Mouse (Mus musculus): ENCODE measurements around the gene Rad51b.

The Rad51b gene

DNA sequence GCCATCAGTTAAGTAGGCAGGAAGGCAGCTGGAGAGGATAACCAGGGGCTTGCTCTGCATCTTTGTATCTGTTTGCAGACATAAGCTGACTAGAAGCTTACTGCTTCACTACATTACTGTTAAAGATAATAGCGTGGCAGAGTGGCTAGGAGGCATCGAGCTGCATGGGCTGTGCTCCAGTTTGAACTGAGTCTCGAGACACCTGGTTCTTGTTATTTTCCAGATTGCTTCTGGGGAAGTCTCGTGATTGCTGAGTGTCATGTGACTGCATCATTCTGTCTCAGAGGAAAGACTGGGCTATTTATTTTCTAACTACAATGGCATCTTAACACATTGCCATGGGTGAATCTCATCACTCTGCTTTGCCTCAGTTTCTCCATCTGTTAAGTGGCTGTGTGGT is 80.8 kb downstream of the Rad51b start:
- WGBS: 59% methylated on average over 4 of the region's 4 CpGs

DNA sequence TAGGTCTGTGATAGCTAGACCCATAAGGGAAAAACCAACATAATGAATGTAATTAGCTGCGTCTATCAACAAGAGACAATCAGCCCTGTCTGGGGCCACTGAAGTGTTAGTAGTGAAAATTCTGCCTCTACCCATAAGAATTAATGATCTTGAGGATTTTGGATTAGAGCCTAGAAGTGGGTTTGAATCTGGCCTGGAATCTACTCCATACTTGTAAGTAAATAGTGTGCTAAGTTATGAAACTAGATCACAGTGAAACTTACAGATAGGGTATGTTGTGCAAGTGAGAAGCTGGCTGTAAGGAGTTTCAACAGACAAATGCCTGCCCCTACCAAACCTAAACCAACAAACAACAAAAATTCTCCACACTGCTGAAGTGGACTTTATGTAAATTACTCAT is 83.1 kb downstream of the Rad51b start:
- 78% methylated on average over 1 of the region's 1 CpGs for WGBS

DNA sequence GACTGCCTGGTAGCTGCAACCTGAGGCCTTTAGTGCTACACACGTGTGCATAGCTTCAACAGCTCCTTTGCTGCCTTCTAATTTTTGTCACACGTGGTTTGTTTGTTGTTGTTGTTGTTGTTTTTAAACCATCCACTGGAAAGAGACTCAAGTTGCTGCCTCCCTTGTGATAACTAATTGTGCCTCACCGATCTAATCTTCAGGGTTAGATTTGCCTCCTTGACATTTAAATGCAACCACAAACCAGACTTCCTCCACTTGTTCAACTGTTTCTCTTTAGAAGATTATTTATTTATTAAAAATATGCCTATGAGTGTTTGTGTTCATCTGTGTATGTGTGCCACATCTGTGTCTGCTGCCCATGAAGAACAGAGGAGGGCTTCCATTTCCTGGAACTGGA is 84.4 kb downstream of the Rad51b start:
- 83% methylated on average over 3 of the region's 3 CpGs for WGBS

DNA sequence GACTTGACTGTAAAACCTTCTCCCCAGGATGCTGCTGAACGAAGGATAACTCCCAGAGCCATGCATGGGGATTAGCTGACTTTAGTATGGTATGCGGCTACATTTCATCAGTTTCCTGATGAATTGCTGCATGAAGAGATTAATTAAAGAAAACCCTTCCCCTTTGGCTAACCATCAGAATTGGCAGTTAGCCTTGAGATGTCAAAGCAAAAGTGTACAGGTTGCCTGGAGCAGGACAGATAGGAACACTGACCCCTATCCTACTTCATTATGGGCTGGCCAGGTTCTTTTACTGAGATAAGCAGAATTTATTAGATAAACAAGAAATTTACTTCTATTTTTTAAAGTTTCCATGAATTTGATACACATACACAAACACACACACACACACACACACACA is 85.3 kb downstream of the Rad51b start:
- 86% methylated on average over 2 of the region's 2 CpGs for WGBS

DNA sequence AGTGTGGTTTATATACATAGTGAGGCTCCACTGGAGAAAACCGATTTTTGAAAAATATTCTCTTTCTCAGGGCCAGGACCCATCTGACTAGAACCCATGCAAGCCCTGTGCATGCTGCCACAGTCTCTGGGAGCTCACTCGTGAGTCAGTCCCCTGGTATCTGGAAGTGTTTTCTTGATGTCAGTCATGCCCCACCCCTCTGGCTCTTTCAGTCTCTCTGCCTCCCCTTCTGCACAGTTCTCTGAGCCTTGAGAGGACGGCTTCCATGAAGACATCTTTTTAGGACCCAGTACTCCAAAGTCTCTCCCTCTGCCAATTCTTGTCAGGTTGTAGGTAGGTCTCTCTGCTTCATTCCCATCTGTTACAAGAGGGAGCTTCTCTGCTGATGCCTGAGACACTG is 86.5 kb downstream of the Rad51b start:
- 75% methylated on average over 3 of the region's 3 CpGs for WGBS

DNA sequence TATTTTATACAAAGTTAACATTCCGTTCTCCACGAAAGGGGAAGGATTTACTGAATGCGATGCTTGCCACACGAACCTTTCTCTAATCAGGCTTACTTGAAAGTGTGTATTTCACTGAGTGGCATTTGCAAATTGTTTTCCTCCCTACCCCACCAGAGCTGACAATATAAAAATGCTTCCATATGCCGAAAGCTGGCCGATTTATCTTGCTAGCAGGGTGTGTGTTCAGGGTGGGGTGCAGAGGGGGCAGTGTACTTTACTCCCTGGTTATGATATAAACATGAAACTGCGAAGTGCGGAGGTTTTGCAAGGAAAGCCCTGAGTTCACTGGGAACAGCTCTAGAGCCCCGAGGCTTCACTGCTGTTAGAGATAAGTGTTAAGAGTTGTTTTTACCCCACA is 87.7 kb downstream of the Rad51b start:
- WGBS: 67% methylated on average over 9 of the region's 9 CpGs

DNA sequence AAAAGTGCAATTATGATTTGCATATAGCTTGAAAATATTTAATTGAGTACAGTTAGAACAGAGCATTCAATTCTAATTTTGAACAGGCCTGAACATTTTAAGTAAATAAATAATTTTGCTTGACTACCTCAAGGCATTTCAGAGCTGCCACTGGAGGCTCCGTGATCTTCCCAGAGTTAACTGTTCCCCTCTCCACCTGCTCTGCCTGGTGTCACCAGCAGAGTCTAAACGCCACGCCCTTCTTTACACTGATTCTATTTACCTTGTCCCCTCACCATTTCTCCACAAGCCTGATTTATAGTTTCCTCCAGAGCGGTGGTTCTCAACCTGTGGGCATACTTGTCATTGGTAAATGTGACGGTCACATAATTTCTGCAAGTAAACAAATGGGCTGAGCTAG is 88.1 kb downstream of the Rad51b start:
- WGBS: 87% methylated on average over 5 of the region's 5 CpGs

DNA sequence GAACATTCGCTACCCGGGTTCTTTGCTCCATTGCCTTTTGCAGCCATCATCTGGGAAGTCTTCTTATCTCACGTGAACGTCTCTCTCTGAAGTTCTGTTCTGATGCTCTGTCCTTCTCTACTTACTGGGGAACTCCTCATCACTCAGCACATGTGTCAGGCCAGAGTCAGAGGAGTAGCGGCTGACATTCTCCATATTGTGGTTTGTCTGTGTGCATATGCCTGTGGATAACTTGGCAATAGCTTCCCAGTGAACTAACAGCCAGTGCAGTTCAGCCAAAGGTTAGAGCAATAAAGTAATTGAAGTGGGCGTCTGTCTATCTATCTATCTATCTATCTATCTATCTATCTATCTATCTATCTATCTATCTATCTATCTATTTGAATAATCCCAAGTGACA is 90.8 kb downstream of the Rad51b start:
- WGBS: 91% methylated on average over 6 of the region's 6 CpGs

DNA sequence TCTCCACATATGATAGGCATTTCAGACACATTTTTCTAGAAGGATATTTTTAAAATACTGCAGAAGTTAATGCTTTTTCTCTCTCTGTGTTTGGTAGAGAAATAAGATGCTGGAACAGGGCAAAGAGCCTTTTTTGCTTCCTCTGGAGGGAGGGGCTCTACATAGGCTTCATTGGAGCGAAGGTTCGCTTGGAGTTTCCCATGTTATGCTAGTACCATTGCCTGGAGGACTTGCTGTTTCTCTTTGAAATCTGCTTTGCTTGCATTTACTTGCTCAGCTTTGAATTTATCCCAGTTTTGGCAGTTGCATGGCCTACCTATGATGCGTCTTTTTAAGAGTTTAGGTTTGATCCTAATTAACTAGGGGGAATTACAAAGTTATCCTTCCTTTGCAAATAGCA is 92.2 kb downstream of the Rad51b start:
- 95% methylated on average over 3 of the region's 3 CpGs for WGBS

DNA sequence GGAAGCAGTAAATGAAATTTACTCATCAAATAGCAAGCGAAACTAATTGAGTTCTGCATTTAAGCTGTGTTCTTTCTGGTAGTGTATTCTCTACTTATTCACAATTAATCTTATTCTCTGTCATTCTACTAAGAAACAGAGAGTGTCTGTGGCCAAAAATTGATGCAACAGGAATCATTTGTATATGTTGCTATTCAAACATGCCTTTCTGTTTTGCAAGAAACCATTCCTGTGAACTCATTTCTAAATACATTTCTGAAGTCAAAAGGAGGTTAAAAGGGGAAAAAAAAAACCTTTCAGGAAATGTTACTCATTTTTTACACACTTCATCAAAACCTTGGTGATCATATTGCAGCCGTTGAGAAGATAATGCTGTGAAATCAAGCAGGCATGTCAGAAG is 96.6 kb downstream of the Rad51b start:
- WGBS: 92% methylated on average over 2 of the region's 2 CpGs

DNA sequence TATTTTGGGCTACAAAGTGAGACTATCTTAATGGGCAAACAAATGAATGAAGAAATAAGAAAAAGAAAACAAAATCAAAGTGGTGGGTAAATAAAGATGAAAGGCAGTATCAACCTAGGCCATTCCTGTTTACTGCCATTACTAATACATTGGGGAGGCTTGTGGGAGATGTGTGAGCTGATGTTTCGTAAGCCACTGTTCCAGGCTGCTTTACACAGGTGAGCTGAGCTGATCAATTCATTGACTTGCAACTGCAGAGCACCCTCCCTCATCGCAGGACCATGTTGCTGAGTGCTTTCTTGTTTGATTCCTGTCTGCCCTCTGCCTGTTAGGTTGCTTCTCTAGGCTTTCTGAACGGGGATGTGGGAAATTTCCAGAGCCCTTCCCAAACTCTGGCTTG is 106.9 kb downstream of the Rad51b start:
- 87% methylated on average over 3 of the region's 3 CpGs for WGBS

DNA sequence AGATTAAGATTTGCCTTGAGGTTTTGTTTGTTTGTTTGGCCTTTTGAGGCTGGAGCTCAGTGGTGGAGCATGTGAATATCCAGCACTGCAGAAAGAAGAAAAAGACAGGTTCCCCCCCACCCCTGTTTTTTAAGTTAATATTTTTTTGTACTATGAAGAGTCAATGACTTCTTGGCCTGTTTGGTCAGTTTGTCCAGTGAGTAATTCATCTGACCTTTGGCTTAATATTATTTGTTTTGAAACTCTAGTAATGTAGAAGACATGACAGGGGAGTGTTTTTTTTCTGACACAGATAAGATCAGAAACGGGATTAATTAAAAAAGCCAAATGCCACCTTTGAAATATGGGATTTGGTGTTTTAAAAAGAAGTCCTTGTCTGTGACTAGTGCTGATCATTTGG is 107.4 kb downstream of the Rad51b start:
- WGBS: 79% methylated on average over 1 of the region's 1 CpGs

DNA sequence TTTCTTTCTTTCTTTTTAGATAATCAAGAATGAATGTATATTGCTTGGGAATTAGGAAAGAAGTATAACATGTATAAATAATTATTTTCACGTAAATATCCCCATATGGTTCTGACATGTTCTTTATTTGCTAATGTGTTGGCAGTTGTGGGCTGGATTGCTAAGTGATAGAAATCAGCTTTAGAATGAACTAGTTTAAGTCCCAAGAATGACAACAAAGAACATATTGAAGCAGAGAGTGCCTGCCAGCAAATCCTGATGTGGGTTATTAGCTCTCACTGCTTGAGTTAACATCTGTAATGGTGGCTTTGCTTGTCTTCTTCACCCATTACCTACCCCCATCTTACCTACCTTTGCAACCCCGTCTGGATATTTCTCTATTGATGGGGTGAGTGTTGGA is 111.6 kb downstream of the Rad51b start:
- WGBS: 80% methylated on average over 2 of the region's 2 CpGs

DNA sequence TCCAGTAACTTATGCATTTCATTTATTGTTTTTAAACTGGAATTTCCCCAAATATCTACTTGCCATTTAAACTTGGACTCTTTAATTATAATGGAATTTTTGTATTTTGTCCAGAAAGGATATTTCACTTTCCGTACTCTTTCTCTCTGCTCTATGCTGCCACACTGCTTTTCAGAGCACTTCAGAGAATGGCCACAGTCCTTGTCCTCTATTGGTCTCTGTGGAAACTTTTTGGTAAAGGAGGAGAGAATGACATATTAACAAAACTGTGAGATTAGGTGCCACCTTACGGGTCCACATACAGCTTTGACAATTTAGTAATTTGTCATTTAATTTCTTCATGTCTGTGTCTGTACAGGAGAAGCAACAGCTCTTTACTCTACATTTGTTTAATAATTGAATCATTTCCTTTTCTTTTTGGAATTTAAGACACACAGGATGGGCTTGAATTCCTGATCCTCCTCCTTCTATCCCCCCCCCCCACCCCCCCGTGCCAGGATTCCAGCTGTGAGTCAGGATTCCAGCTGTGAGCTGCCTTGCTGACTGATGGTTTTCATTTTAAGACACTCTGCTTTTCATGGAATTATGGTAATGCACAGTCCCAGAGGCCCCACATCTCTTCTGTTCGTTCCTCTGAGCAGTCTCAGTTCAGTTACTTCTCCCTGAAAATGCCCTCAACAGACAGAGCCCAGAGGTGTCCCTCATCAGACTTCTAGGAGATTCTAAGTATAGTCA is 112.2 kb downstream of the Rad51b start:
- whole genome bisulfite sequencing: 60% methylated on average over 4 of the region's 4 CpGs

DNA sequence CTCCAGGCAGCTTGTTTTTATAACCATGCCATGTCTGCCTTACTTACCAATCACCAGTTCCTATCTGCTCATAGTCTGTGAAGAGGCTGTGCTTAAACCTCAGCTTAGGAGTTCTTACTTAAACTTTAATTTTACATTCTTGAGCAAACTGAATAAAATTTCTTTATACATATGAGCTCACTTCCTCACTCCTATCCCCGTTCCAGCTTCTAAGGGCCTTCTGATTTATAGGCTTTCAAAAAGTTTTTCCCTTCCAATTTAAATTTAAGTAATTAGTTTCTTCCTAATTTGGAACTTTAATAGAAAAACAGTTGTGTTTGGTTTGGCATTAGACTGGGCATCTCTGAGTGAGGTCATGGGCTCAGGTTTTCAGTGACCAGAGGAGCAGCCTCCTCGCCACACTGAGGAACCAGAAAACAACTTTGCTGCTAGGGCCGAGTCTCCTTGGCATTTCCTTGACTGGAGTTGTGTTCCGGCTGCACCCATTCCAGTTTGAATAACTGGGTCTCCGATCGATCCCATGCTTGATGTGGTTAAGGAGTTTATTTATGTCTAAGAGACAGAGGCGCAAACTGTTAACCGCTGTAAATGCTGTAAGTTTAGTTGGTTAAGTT is 115.9 kb downstream of the Rad51b start:
- WGBS: 85% methylated on average over 8 of the region's 8 CpGs

DNA sequence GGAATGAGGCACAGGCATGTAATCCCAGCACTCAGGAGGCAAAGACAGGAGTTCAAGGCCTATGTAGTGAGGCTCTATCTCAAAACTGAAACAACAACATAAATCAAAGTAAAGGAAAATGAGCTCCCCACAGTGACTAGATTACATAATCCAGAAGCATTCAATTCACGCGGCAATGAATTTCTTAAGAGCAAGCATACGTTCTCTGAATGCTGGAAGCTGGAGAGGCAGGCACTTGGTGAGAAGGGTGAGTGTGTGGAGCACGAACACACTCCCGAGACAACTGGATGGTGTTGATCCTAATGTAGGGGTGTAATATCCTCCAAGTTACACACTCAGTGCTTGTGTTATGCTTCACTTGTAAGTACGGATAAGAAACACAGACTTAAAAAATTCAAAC is 120.3 kb downstream of the Rad51b start:
- WGBS: 88% methylated on average over 6 of the region's 6 CpGs

DNA sequence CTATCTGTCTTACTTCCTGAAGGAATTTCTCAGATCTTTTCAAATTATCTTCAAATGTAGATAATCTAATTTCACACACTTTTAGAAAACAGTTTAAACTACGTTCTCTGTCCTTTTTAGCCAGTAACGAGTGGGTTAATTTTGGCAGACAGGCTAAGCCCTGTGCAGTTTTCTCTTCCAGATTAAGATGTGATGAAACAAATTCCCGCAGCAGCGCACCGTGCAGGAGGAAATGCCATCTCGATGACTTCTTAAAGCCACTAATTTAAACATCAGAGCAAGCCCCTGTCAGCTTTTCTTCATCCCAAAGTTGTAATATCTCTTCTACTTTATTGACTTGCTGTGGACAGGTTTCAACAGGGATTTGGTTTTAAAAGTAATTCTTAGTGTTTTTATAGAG is 123.5 kb downstream of the Rad51b start:
- WGBS: 44% methylated on average over 6 of the region's 6 CpGs

DNA sequence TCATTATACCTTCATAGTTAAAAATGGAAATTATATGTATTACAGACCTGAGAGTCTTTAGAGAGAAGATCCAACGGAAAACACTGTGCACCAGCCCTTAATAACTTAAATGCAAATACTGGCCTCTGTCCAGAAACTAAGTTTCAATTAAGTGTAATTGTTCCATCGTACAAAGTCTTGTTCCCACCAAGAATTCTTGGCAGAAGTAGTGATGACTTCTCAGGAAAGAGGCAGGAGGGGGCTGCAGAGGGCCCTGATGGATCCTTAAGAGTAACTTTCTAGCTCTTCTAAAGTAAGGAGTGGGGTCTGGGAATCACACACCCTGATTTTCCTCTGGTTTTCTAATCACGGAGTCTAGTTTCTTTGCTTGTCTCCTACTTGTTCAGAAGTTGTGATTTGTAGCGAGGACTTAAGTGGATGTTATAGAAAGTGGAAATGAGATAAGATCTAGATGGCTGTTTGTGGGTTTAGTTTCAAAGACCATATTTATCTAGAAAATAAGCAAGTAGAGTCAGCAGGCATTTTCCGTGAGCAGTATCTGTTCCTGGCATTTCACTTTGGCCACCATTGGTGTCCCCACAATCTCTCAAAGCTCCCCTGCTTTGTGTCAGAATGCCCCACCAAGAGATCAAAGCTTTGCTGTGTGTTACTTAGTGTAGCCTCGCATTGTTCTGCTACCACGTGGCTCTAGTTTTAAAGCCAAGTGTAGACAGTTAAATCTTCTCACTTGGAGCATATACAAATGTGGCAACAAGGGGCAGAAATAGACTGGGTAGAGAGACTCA is 132.6 kb downstream of the Rad51b start:
- WGBS: 62% methylated on average over 7 of the region's 7 CpGs

DNA sequence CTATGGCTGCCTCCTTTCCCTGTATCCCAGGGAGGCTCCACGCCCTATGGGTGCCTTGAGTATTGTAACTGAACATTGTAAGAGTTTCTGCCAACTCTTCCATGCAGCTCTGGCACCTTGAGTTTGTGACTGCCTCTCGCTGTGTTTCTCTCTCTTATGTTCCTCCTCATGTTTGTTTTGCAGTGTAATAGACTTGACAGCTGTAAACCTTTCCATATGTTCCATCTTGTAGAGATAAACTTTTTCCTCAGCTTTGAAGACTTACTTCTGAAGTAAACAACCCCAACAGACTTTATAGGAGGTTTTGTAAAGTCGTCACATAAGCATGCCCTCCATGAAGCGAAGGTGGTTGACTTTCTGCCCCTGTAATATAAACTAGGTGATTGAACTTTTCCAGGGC is 134.1 kb downstream of the Rad51b start:
- 94% methylated on average over 4 of the region's 4 CpGs for WGBS

DNA sequence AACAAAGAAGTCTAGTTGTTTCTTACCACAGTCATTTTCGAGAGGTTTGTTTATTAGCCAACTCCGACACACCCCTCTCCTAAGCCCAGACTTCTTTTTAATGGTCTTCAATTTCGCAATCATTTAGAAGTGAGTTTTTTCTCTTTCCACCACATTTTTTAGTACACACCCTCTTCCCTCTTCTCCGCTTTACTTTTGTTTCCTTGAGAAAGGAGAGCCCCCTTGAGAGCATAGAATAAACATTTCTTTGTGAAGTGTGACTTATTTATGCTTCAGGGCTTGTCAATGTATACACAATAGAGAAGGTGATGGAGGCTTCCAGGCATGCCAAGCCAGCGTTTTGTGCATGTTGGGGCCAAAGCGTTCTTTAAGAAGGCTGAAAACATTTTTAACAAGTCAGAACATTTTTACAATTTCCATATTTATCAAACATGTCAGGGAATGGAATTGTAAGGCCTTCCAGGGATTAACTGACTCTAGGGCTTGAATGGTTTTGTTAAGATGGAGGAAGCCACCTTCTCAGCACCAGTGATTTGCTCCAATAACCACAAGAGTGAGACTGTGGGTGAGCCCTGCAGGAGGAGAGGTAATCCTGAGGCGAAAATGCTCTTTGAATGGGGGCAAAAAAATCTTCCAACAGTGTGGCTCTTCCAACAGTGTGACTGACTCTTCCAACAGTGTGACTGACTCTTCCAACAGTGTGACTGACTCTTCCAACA is 136.8 kb downstream of the Rad51b start:
- 76% methylated on average over 7 of the region's 7 CpGs for WGBS

DNA sequence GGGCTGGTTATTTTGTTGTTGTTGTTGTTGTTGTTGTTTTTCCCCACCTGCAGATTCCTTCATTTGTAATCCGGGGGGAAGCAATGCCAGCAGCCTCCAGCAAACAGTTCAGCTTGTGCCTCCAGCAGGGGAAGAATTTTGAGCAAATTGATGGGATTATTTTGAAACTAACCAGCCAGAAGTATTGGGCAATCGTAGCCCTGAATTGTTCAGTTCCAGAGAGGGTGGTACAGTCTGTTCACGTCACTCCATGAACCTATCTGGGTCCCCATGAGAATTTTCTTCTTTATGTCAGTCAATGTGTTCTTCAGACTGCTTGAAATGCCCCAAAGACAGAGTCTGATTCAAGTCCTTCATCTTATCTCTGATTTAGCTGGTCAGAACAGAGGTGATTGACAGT is 138.4 kb downstream of the Rad51b start:
- 84% methylated on average over 3 of the region's 3 CpGs for WGBS

DNA sequence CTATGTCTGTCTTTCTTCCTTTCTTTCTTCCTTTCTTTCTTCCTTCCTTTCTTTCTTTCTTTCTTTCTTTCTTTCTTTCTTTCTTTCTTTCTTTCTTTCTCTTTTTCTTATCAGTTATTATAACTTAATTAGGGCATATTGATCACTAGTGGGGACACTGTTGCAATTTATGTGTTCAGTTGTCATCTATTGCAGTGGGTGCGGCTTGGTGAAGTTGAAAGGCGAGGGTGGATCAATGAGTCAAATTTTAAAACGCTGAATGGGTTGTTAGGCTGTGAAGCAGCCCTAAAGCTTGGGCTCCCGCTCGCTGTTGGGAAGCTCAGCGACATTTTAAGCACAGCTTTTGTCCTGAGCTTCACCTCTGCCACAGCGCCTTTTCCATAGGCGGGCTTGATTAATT is 139.0 kb downstream of the Rad51b start:
- 75% methylated on average over 8 of the region's 8 CpGs for WGBS

All from cerebral cortex, adult 2 months (tissue).